Mouse (Mus musculus) kidney, embryonic 16.5 days (tissue): ENCODE data around the gene Actn4. TPM values are rescaled to one million over a fixed set of nuclear protein-coding genes. Genes with fewer than 3 reads are reported as not detected.

Experiments used
- ATAC-seq: fragments of 200-750 bp; cut with Nextera tagmentation; 2 replicates; pipeline ENCODE4 v1.8.0; 2017; ENCODE audit warnings: moderate TSS enrichment; ENCODE audit not compliant: low FRiP score, low TSS enrichment
- H3K27ac ChIP-seq: fragments of 300-500 bp; sonication (generic); 2 replicates; pipeline ENCODE4 v1.5.1; 2014; ENCODE audit warnings: low read length
- H3K27me3 ChIP-seq: fragments of 300-500 bp; sonication (generic); 2 replicates; pipeline ENCODE4 v1.6.1; 2014; ENCODE audit warnings: low read length, control low read depth, mixed read lengths; ENCODE audit not compliant: insufficient read depth
- H3K36me3 ChIP-seq: fragments of 300-500 bp; sonication (generic); 2 replicates; pipeline ENCODE4 v1.6.1; 2014; ENCODE audit warnings: low read length, control low read depth, mixed read lengths; ENCODE audit not compliant: insufficient read depth
- H3K4me1 ChIP-seq: fragments of 300-500 bp; sonication (generic); 2 replicates; pipeline ENCODE4 v1.6.1; 2014; ENCODE audit warnings: low read length, control low read depth, mixed read lengths; ENCODE audit not compliant: insufficient read depth
- H3K4me2 ChIP-seq: fragments of 300-500 bp; sonication (generic); replicated peaks from 2 replicates; pipeline ENCODE4 v1.6.1; 2014; ENCODE audit warnings: low read depth, low read length
- H3K4me3 ChIP-seq: fragments of 300-500 bp; sonication (generic); 2 replicates; pipeline ENCODE4 v1.5.1; 2014; ENCODE audit warnings: mild to moderate bottlenecking, low read length
- H3K9ac ChIP-seq: fragments of 300-500 bp; sonication (generic); replicated peaks from 2 replicates; pipeline ENCODE4 v1.6.1; 2014; ENCODE audit warnings: low read length
- H3K9me3 ChIP-seq: fragments of 300-500 bp; sonication (generic); 2 replicates; pipeline ENCODE4 v1.6.1; 2016; ENCODE audit warnings: low read length, control low read depth
- WGBS: fragments of 180-500 bp; shearing (Covaris S2); extraction: QIAGEN DNeasy Blood & Tissue Kit; methylation state at CpG from one replicate; pipeline ENCODE4 v1.1.7; 2014; 5-methylcytosine and 5-hydroxymethylcytosine counted together
- polyA plus RNA-seq: library from polyadenylated mRNA; unstranded; fragments of >200 nt; fragmentation: Nextera tagmentation; extraction: Ambion mirVana; gene quantifications from 2 replicates; pipeline ENCODE4 v1.2.1, GENCODE M21; 2015

Gene Actn4
- polyA plus RNA-seq, 1 experiment from 2014 or later = 374 TPM

- Histone ChIP-seq H3K36me3 (no peaks in the 10 kb centered on the region), H3K4me3 (no peak overlapping the region), H3K27ac (no peak overlapping the region), H3K9ac (no peak overlapping the region), H3K4me2 (no peak overlapping the region), H3K27me3 (no peaks in the 10 kb centered on the region), H3K4me1 (peaks cover 10% of the 10 kb centered on the region; the same call in 1 of the 2 replicates), H3K9me3 (no peaks in the 10 kb centered on the region)
- 85% methylated on average over 28 of the region's 28 CpGs for WGBS
- ATAC-seq = 0 out of 2 replicates have a peak, but pooled peaks have one; percentile 9
Measured at GRCm38 (mm10) chr7:28866769-28867507, 95.2 kb downstream of the Actn4 start.

DNA sequence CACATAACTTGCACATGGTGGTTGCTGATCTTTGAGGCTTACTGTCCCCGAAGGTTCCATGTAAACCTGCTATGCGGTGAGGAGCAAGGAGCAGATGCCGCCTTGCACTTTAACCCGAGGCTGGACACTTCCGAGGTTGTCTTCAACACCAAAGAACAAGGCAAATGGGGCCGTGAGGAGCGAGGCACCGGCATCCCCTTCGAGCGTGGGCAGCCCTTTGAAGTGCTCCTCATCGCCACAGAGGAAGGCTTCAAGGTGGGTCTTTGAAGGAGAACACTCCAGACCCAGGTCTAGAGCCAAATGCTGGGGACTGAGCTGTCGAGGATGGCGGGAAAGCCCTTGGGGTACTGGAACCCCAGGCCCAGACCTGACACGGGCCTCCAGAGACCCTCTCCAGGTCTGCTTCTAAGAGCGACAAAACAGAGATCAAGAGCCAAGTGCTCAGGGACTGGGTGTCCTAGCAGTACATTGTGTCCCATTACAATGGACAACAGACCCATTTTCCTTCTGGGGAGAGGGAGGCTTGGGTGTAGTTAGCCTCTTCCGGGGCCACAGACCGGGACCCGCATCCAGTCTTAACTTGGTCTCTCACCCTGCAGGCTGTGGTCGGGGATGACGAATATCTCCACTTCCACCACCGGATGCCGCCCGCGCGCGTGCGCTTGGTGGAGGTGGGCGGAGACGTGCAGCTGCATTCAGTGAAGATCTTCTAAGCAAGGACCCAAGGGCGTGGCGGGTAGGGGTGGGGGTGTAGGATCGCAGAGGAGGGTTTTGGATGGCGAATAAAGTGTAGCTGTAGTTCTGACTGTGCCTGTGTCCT, 96.4 kb downstream of the Actn4 start:
- H3K4me1 ChIP-seq = peaks cover 10% of the 10 kb centered on the region; the same call in 1 of the 2 replicates
- H3K27ac ChIP-seq = no peak overlapping the region
- WGBS = 31% methylated on average over 33 of the region's 33 CpGs
- H3K27me3 ChIP-seq = no peaks in the 10 kb centered on the region
- peak; percentile 64 for ATAC-seq
- H3K36me3 ChIP-seq = no peaks in the 10 kb centered on the region
- peak overlapping the region; percentile 43 for H3K4me2 ChIP-seq
- H3K9me3 ChIP-seq = peaks cover 4% of the 10 kb centered on the region; the same call in 1 of the 2 replicates
- peak overlapping the region; percentile 10 for H3K9ac ChIP-seq
- H3K4me3 ChIP-seq = peak overlapping the region; percentile 20

GRCm38 (mm10) chr7:28864288-28864750, 97.8 kb downstream of the Actn4 start:
- peaks cover 5% of the 10 kb centered on the region; the same call in 1 of the 2 replicates for H3K9me3 ChIP-seq
- 44% methylated on average over 9 of the region's 9 CpGs for WGBS
- 0 out of 2 replicates have a peak overlapping the region, but pooled peaks have one; percentile 22 for H3K9ac ChIP-seq
- no peak overlapping the region for H3K27ac ChIP-seq
- no peaks in the 10 kb centered on the region for H3K36me3 ChIP-seq
- H3K27me3 ChIP-seq = no peaks in the 10 kb centered on the region
- no peak overlapping the region; the same call in 1 of the 2 replicates for H3K4me2 ChIP-seq
- no peak overlapping the region for H3K4me3 ChIP-seq
- H3K4me1 ChIP-seq = peaks cover 10% of the 10 kb centered on the region; the same call in 1 of the 2 replicates
- ATAC-seq = no peak

DNA sequence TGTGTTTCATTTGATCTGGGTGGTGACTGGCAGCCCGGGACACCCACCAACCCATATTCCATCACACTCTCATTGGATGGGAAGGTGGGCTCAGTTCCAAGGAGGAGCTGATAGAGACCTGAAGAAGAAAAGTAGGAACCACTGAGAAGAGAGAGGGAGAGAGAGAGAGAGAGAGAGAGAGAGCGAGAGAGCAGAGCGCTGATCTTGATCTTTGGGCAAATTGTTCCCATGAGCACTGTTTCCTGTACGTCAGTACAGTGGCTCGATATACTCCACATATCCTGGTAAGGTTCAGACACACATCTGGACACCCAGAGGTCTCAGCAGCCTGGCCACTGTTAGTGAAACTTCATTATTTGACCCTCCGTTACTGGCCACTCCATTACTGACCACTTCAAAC, 98.6 kb downstream of the Actn4 start, which contains the start of gene Lgals7:
Gene Lgals7, plus strand, starts transcription at position 314 of the 400 bp plus-strand sequence.
- Histone ChIP-seq H3K27ac (no peak within 1 kb of the TSS), H3K4me1 (peaks cover 10% of the 10 kb centered on the region; the same call in 1 of the 2 replicates), H3K4me2 (no peak within 1 kb of the TSS; the same call in 1 of the 2 replicates), H3K9ac (0 out of 2 replicates have a peak within 1 kb of the TSS, but pooled peaks have one; percentile 22), H3K36me3 (no peaks in the 10 kb centered on the region), H3K4me3 (no peak within 1 kb of the TSS), H3K9me3 (peaks cover 5% of the 10 kb centered on the region; the same call in 1 of the 2 replicates), H3K27me3 (no peaks in the 10 kb centered on the region)
- no peak for ATAC-seq
- WGBS = 75% methylated on average over 6 of the region's 6 CpGs

DNA sequence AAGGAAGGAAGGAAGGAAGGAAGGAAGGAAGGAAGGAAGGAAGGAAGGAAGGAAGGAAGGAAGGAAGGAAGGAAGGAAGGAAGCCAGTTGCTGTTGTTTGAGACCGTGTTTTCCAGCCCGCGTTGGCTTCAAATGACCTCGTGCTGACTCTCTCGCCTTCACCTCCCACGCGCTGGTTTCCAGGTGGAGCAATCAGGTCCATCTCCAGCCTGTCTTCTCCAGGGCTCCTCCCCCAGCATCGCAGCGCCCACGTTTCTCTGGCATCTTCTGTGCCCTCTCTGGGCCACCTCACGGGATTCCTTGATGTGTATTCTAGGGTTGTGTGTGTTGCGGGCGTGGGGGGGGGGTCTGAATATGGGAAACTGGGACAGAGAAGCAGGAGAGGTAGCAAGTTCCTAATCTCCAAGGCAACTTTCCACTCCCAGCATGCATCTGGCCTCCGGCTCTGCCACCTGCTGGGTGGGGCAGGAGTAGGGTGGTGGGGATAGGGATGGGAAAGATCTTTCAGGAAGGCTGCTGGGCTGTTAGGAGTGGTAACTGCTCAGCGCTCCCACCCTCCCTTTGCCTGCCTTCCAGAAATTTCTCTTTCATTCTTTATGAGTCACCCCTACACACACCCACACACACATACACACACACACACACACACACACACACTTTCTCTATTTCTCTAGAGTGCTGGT, 99.2 kb downstream of the Actn4 start:
- WGBS = 60% methylated on average over 15 of the region's 15 CpGs
- no peaks in the 10 kb centered on the region for H3K36me3 ChIP-seq

DNA sequence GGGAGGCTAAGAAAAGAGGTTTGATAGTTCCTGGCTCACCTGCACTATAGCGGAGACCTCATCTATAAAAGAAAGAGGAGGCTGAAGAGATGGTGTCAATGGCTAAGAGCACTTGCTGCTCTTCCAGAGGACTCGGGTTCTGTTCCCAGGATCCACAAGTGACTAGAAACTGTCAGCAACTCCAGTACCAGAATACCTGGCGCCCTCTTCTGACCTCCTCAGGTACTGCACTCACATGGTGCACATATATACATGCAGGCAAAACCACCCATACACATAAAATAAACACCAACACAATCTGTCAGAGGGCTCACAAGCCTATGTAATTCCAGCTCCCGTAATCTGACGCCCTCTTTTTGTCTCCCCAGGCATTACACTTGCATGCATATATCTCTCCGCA, 101.2 kb downstream of the Actn4 start:
- H3K27me3 ChIP-seq = no peaks in the 10 kb centered on the region
- H3K9ac ChIP-seq = no peak overlapping the region
- H3K4me2 ChIP-seq = no peak overlapping the region
- H3K27ac ChIP-seq = no peak overlapping the region
- no peaks in the 10 kb centered on the region for H3K36me3 ChIP-seq
- H3K9me3 ChIP-seq = peaks cover 5% of the 10 kb centered on the region; the same call in 1 of the 2 replicates
- no peak for ATAC-seq
- no peak overlapping the region for H3K4me3 ChIP-seq
- peaks cover 10% of the 10 kb centered on the region; the same call in 1 of the 2 replicates for H3K4me1 ChIP-seq
- WGBS = 89% methylated on average over 6 of the region's 6 CpGs

More for the DNA sequence above, 99.2 kb downstream of the Actn4 start:
- no peak overlapping the region for H3K4me3 ChIP-seq
- H3K27ac ChIP-seq = no peak overlapping the region
- no peak overlapping the region for H3K9ac ChIP-seq
- H3K9me3 ChIP-seq = peaks cover 5% of the 10 kb centered on the region; the same call in 1 of the 2 replicates
- H3K27me3 ChIP-seq = no peaks in the 10 kb centered on the region
- no peak for ATAC-seq
- H3K4me1 ChIP-seq = peaks cover 10% of the 10 kb centered on the region; the same call in 1 of the 2 replicates
- no peak overlapping the region for H3K4me2 ChIP-seq

- no peak overlapping the region for H3K4me3 ChIP-seq
- peaks cover 5% of the 10 kb centered on the region; the same call in 1 of the 2 replicates for H3K9me3 ChIP-seq
- H3K4me1 ChIP-seq = peaks cover 10% of the 10 kb centered on the region; the same call in 1 of the 2 replicates
- no peak overlapping the region for H3K4me2 ChIP-seq
- H3K36me3 ChIP-seq = no peaks in the 10 kb centered on the region
- H3K27me3 ChIP-seq = no peaks in the 10 kb centered on the region
- no peak overlapping the region for H3K9ac ChIP-seq
- 85% methylated on average over 2 of the region's 2 CpGs for WGBS
- no peak for ATAC-seq
- H3K27ac ChIP-seq = no peak overlapping the region
Measured at GRCm38 (mm10) chr7:28859953-28860352, 102.2 kb downstream of the Actn4 start.

GRCm38 (mm10) chr7:28850642-28851041, 111.5 kb downstream of the Actn4 start:
- peaks cover 4% of the 10 kb centered on the region; the same call in 1 of the 2 replicates for H3K4me1 ChIP-seq
- no peaks in the 10 kb centered on the region for H3K36me3 ChIP-seq
- 69% methylated on average over 4 of the region's 4 CpGs for WGBS
- no peak overlapping the region for H3K4me2 ChIP-seq
- no peaks in the 10 kb centered on the region for H3K27me3 ChIP-seq
- H3K9ac ChIP-seq = no peak overlapping the region
- no peaks in the 10 kb centered on the region for H3K9me3 ChIP-seq
- no peak overlapping the region for H3K27ac ChIP-seq
- H3K4me3 ChIP-seq = no peak overlapping the region
- no peak for ATAC-seq

DNA sequence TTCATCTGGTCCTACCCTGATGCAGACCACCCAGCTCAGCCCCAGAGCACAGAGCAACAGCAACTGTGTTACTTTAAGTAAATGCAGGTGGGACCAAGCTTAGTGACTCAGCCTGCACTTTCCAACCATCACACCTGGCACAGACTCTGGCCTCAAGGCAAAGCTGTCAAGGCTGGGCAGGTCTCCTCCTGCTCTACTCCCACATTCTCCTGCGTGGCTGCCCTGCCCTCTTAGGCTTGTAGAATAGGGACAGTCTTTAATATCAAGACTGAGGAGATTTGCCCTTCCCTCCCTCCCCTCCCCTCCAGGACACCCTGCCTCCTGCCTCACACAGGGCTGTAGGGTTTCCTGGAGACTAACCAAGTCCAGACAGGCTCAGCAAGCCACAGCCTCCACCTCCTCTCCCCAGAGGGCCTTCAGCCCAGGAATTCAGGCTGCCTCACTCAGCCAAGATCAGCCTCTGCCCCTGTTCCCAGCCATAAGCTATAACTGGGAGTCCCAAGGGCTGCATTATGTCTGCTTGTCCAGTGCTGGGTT, 112.4 kb downstream of the Actn4 start:
- Histone ChIP-seq H3K36me3 (no peaks in the 10 kb centered on the region), H3K4me1 (peaks cover 4% of the 10 kb centered on the region; the same call in 1 of the 2 replicates), H3K9ac (no peak overlapping the region), H3K9me3 (no peaks in the 10 kb centered on the region), H3K4me2 (no peak overlapping the region), H3K27me3 (no peaks in the 10 kb centered on the region), H3K27ac (no peak overlapping the region; the same call in 1 of the 2 replicates), H3K4me3 (no peak overlapping the region)
- peak; percentile 69; the same call in 1 of the 2 replicates for ATAC-seq
- WGBS = 19% methylated on average over 1 of the region's 1 CpGs
